Mouse (Mus musculus): ENCODE measurements around the gene Gm11541. TPM values are rescaled to one million over a fixed set of nuclear protein-coding genes. Genes with fewer than 3 reads are reported as not detected.

Gm11541 gene
- 0.04 TPM in 1 of 2 replicates, not detected in the other for polyA plus RNA-seq (2012; rRNA removed)

GRCm38 (mm10) chr11:94704472-94704871 is at the start of gene Gm11541:
Gene Gm11541 (minus strand): TSS chr11:94704499.
- no peak for TF ChIP-seq CTCF (IDR thresholded peaks at IDR 0.05; ENCODE audit: borderline replicate concordance, extremely low read depth, insufficient read depth, insufficient read length)
- TF ChIP-seq POLR2A (IDR thresholded peaks at IDR 0.05; ENCODE audit: borderline replicate concordance, extremely low read depth, insufficient read depth, insufficient read length, poor library complexity, severe bottlenecking): no peak

DNA sequence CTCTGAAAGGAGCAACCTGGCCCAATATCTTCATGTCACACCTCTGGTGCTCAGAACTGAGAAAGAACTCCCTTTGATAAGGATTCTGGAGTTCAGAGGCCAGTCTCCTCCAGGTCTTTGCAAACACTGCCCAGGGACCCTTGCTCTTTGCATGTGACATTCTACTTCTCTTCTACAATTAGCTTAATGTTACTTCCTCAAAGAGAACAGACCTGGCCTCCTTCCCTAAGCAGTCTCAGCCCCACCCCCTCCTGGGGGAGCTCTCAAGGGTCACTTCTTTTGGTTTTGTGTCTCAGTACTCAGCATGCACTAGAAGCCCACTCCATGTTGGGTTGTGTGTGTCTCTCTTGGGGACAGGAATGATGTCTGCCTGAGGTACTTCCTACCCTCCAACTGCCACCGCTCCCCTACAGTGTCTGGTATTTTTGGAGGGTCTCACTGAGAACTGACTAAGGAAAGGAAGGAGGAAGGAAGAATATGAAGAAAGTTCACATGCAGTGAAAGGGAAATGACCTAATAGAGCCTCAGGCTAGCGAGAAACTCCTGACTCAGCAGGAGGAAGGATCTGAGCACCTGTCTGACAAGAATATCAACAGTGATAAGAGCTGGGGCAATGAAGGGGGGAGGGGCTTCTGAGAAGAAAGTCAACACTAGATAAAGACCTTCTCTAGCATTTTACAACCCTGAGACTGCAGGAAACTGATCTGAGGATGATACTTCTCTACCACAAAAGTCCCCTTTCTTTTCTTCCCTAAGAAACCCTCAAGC is 48.8 kb upstream of the Gm11541 start:
- no peak for DNase-seq (ENCODE audit: low read depth)
- TF ChIP-seq CTCF (IDR thresholded peaks at IDR 0.05; ENCODE audit: borderline replicate concordance, extremely low read depth, insufficient read depth, insufficient read length) (no peak), POLR2A (IDR thresholded peaks at IDR 0.05; ENCODE audit: borderline replicate concordance, extremely low read depth, insufficient read depth, insufficient read length, poor library complexity, severe bottlenecking) (no peak)

More at GRCm38 (mm10) chr11:94704472-94704871, at the start of gene Gm11541:
- peak; percentile 72 for DNase-seq (ENCODE audit: low read depth)

- DNase-seq (ENCODE audit: low read depth): no peak
- no peak for TF ChIP-seq POLR2A (IDR thresholded peaks at IDR 0.05; ENCODE audit: borderline replicate concordance, extremely low read depth, insufficient read depth, insufficient read length, poor library complexity, severe bottlenecking)
- TF ChIP-seq CTCF (IDR thresholded peaks at IDR 0.05; ENCODE audit: borderline replicate concordance, extremely low read depth, insufficient read depth, insufficient read length): no peak
Observed at GRCm38 (mm10) chr11:94741732-94742272, 37.5 kb upstream of the Gm11541 start, which contains the start of gene Cdc34b. Gene Cdc34b (plus strand): TSS chr11:94741782.

DNA sequence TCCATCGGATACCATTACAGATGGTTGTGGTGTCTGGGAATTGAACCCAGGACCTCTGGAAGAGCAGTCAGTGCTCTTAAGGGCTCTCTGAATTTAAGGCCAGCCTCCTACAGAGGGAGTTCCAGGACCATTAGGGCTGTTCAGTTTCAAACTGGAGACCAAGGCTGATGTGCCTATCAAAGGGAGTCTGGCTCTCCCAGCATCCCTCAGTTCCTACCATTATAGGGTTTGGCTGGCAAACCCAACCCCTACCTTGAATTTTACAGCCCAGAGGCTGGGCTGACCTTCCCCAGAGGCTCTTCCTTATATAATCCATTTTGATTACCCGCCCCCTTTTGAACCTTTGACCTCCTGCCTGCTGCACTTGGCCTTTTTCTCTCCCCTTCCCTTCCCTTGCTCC is 31.4 kb upstream of the Gm11541 start:
- TF ChIP-seq CTCF (IDR thresholded peaks at IDR 0.05; ENCODE audit: borderline replicate concordance, extremely low read depth, insufficient read depth, insufficient read length): no peak
- TF ChIP-seq POLR2A (IDR thresholded peaks at IDR 0.05; ENCODE audit: borderline replicate concordance, extremely low read depth, insufficient read depth, insufficient read length, poor library complexity, severe bottlenecking): no peak
- no peak for DNase-seq (ENCODE audit: low read depth)

DNA sequence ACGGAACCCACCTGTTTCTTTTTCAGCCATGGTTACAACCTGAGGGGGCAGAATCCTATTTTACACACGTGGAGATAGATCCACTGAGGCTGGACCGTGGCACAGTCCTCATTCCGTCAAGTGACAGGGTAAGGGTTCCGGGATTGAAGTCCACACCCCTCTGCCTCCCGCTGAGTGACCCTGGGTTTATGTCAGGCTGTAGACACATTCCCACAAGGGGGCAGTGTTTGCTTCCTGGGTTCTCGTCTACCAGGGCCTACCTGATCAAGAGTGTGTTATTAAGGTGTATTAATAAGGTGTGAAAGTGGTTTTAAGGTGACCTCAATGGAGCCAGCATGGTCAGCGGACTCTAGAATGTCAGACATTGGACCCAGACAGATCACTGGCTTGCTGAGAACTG is 28.5 kb upstream of the Gm11541 start:
- DNase-seq (ENCODE audit: low read depth): no peak
- no peak; the same call in 1 of the 2 replicates for TF ChIP-seq CTCF (IDR thresholded peaks at IDR 0.05; ENCODE audit: borderline replicate concordance, extremely low read depth, insufficient read depth, insufficient read length)
- TF ChIP-seq POLR2A (IDR thresholded peaks at IDR 0.05; ENCODE audit: borderline replicate concordance, extremely low read depth, insufficient read depth, insufficient read length, poor library complexity, severe bottlenecking): no peak

DNA sequence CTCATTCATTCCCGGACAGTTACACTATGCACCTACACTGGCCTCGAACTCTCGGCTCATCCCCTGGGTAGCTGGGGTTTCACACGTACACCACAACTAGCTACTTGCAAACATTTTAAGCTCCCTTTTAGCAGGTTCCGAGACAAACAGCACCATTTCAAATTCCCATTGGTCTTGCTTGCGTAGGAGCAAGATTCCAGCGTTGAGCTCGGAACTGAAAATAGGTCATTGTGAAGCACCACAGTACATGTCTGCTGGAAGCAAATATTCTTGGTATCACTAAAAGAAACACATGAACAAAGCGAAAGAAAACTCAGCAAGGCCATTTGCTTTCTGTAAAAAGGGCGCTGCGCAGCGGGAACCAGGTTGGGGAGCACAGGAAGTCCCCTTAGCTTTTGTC is 26.9 kb upstream of the Gm11541 start:
- TF ChIP-seq CTCF (IDR thresholded peaks at IDR 0.05; ENCODE audit: borderline replicate concordance, extremely low read depth, insufficient read depth, insufficient read length) (no peak), POLR2A (IDR thresholded peaks at IDR 0.05; ENCODE audit: borderline replicate concordance, extremely low read depth, insufficient read depth, insufficient read length, poor library complexity, severe bottlenecking) (no peak)
- DNase-seq (ENCODE audit: low read depth): no peak

DNA sequence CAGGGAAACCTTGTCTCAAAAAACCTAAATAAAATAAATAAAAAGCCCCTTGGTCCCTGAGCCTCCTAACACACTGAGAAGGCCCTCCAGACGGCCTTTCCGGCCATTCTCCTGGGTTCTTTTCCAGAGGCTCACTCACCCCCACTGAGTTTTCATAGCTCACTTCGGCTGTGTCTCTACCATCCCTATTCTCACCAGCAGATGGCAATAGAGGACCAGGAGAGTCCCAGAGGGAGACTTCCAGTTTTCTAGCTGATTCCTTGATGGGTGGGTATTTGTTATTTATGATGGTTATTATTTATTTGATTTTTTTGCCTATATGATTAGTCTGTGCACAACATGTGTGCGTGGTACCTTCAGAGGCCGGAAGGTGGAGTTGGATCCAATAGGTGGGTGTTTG is 26.0 kb upstream of the Gm11541 start:
- TF ChIP-seq POLR2A (IDR thresholded peaks at IDR 0.05; ENCODE audit: borderline replicate concordance, extremely low read depth, insufficient read depth, insufficient read length, poor library complexity, severe bottlenecking): no peak
- TF ChIP-seq CTCF (IDR thresholded peaks at IDR 0.05; ENCODE audit: borderline replicate concordance, extremely low read depth, insufficient read depth, insufficient read length): peak; percentile 82; the same call in 1 of the 2 replicates

GRCm38 (mm10) chr11:94729565-94729964 is 25.3 kb upstream of the Gm11541 start:
- TF ChIP-seq CTCF (IDR thresholded peaks at IDR 0.05; ENCODE audit: borderline replicate concordance, extremely low read depth, insufficient read depth, insufficient read length) (0 out of 2 replicates have a peak, but pooled peaks have one; percentile 9), POLR2A (IDR thresholded peaks at IDR 0.05; ENCODE audit: borderline replicate concordance, extremely low read depth, insufficient read depth, insufficient read length, poor library complexity, severe bottlenecking) (no peak)
- DNase-seq (ENCODE audit: low read depth): no peak

More for the DNA sequence above, 26.0 kb upstream of the Gm11541 start:
- peak; percentile 71 for DNase-seq (ENCODE audit: low read depth)

DNA sequence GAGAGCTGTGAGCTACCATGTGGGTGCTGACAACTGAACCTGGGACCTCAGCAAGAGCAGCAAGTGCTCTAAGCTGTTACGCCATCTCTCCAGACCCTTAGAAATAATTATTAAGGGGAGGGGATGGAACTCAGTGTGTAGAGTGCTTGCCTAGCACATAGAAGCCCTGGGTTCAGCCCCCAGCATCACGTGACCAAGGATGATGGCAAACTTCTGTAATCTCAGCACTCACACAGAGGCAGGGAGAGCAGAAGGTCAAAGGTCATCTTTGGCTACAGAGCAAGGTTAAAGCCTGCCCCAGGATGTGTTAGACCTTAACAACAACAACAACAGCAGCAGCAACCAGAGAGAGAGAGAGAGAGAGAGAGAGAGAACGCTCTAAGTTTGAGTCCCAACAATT is 24.2 kb upstream of the Gm11541 start:
- TF ChIP-seq CTCF (IDR thresholded peaks at IDR 0.05; ENCODE audit: borderline replicate concordance, extremely low read depth, insufficient read depth, insufficient read length) (no peak), POLR2A (IDR thresholded peaks at IDR 0.05; ENCODE audit: borderline replicate concordance, extremely low read depth, insufficient read depth, insufficient read length, poor library complexity, severe bottlenecking) (no peak)
- no peak for DNase-seq (ENCODE audit: low read depth)

GRCm38 (mm10) chr11:94727306-94727705 is 23.0 kb upstream of the Gm11541 start:
- TF ChIP-seq POLR2A (IDR thresholded peaks at IDR 0.05; ENCODE audit: borderline replicate concordance, extremely low read depth, insufficient read depth, insufficient read length, poor library complexity, severe bottlenecking) (no peak), CTCF (IDR thresholded peaks at IDR 0.05; ENCODE audit: borderline replicate concordance, extremely low read depth, insufficient read depth, insufficient read length) (no peak)
- no peak for DNase-seq (ENCODE audit: low read depth)

DNA sequence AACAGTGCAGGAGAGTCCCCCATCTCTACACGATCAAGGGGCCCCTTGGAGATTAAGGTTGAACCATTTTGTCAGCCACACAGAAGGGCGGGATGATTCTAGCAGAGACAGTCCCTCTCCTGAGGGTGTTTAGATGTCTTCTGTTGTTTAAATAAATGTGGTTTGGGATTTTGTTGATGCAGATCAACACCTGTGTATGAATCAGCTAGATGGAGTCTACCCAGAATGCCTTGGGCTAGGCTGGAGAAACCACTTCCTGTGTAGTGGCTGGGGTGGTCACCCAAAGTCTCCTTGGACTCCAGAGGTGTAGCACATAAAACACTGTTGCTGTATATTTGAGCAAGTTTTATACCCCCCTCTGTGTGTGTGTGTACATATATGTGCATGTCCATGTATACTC is 14.9 kb upstream of the Gm11541 start:
- no peak for DNase-seq (ENCODE audit: low read depth)
- TF ChIP-seq CTCF (IDR thresholded peaks at IDR 0.05; ENCODE audit: borderline replicate concordance, extremely low read depth, insufficient read depth, insufficient read length): no peak
- TF ChIP-seq POLR2A (IDR thresholded peaks at IDR 0.05; ENCODE audit: borderline replicate concordance, extremely low read depth, insufficient read depth, insufficient read length, poor library complexity, severe bottlenecking): no peak
